Mouse (Mus musculus) forebrain, embryonic 12.5 days (tissue): Measurements from ENCODE around the gene Ece1. TPM values are rescaled to one million over a fixed set of nuclear protein-coding genes. Genes with fewer than 3 reads are reported as not detected.

Experiments used
- ATAC-seq: fragments of 200-750 bp; cut with Nextera tagmentation; 2 replicates; pipeline ENCODE4 v1.8.0; 2017; ENCODE audit warnings: moderate TSS enrichment; ENCODE audit not compliant: low FRiP score
- H3K27ac ChIP-seq: fragments of 300-500 bp; sonication (generic); 2 replicates; pipeline ENCODE4 v1.5.1; 2016; ENCODE audit warnings: mild to moderate bottlenecking
- H3K27me3 ChIP-seq: fragments of 300-500 bp; sonication (generic); 2 replicates; pipeline ENCODE4 v1.6.1; 2016; ENCODE audit warnings: mild to moderate bottlenecking
- H3K36me3 ChIP-seq: fragments of 300-500 bp; sonication (generic); replicated peaks from 2 replicates; pipeline ENCODE4 v1.6.1; 2016; ENCODE audit warnings: mild to moderate bottlenecking
- H3K4me1 ChIP-seq: fragments of 300-500 bp; sonication (generic); 2 replicates; pipeline ENCODE4 v1.6.1; 2016
- H3K4me2 ChIP-seq: fragments of 300-500 bp; sonication (generic); 2 replicates; pipeline ENCODE4 v1.6.1; 2016; ENCODE audit warnings: mild to moderate bottlenecking, moderate library complexity
- H3K4me3 ChIP-seq: fragments of 300-500 bp; sonication (generic); replicated peaks from 2 replicates; pipeline ENCODE4 v1.5.1; 2016; ENCODE audit warnings: mild to moderate bottlenecking
- H3K9ac ChIP-seq: fragments of 300-500 bp; sonication (generic); 2 replicates; pipeline ENCODE4 v1.6.1; 2016; ENCODE audit warnings: mild to moderate bottlenecking
- H3K9me3 ChIP-seq: fragments of 300-500 bp; sonication (generic); 2 replicates; pipeline ENCODE4 v1.6.1; 2016
- WGBS: fragments of 180-500 bp; shearing (Covaris S2); methylation state at CpG from one replicate; pipeline ENCODE4 v1.1.7; 2016; 5-methylcytosine and 5-hydroxymethylcytosine counted together
- polyA plus RNA-seq: library from polyadenylated mRNA; unstranded; fragments of >200 nt; fragmentation: Nextera tagmentation; extraction: Ambion mirVana; gene quantifications from 2 replicates; pipeline ENCODE4 v1.2.1, GENCODE M21; 2016

The Ece1 gene
- polyA plus RNA-seq, 1 experiment from 2014 or later: 18.3 TPM

DNA sequence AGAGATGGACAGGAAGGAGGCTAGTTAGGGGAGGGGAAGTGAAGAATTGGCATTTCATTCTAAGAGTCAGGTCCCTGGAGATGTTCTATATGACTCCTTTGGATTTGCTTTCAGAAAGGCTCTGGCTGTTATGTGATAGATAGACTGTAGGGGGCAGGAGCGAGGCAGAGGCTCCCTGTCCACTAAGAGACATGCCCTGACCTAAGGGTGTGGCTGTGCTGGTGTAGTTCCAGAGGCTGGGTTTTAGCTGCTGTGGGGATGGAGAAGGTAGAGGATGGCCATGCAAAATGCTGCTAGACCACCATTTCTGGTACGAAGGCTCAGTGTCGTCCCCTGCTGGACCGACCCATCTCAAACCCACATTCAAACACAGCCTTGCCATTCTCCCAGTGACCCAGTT lies 8.9 kb downstream of the Ece1 start:
- 83% methylated on average over 4 of the region's 4 CpGs for WGBS
- Histone ChIP-seq H3K4me3 (no peak overlapping the region), H3K4me1 (peaks cover 40% of the 10 kb centered on the region), H3K27me3 (no peaks in the 10 kb centered on the region), H3K36me3 (no peaks in the 10 kb centered on the region), H3K9ac (no peak overlapping the region), H3K9me3 (no peaks in the 10 kb centered on the region), H3K27ac (no peak overlapping the region), H3K4me2 (no peak overlapping the region)
- no peak for ATAC-seq

DNA sequence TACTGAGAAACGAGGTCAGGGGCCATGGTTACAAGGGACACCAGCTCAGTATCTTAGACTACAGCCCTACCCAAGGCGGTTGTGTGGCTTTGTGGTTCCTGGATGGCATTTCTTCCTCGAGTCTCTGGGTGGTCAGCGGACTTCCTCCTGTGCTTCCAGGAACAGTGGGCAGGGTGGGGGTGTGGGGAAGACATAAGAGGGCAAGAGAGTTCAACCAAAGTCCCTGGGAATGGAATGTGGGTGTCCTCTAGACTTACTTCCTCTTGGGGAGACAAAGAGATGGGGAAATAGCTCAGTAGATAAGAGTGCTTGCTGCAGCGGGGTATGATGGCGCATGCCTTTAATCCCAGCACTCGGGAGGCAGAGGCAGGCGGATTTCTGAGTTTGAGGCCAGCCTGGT lies 9.4 kb downstream of the Ece1 start:
- Histone ChIP-seq H3K4me2 (no peak overlapping the region), H3K9ac (no peak overlapping the region), H3K9me3 (no peaks in the 10 kb centered on the region), H3K36me3 (no peaks in the 10 kb centered on the region), H3K4me1 (peaks cover 35% of the 10 kb centered on the region), H3K27me3 (no peaks in the 10 kb centered on the region), H3K27ac (no peak overlapping the region), H3K4me3 (no peak overlapping the region)
- WGBS: 90% methylated on average over 8 of the region's 8 CpGs
- ATAC-seq: no peak

DNA sequence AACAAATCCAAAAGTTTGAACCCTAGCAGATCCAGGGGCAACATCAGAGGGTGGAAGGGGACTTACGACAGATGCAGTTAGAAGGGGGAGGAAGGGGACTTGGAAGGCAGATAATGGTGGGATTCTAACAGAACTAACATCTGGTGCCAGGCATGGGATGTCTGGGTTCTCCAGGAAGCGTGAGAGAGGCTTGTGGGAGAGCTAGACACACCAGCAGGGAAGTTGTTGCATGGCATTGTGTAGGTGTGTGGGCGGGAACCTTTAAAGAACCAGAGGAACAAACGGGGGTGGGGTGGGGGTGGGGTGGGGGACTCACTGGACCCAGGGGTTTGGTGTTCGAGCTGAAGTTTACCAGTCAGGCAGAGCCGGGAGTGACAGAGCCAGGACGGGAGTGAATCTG lies 12.3 kb downstream of the Ece1 start:
- no peaks in the 10 kb centered on the region for H3K9me3 ChIP-seq
- H3K36me3 ChIP-seq: no peaks in the 10 kb centered on the region
- no peak overlapping the region for H3K27ac ChIP-seq
- no peak overlapping the region for H3K9ac ChIP-seq
- H3K27me3 ChIP-seq: no peaks in the 10 kb centered on the region
- 23% methylated on average over 7 of the region's 7 CpGs for WGBS
- no peak overlapping the region for H3K4me3 ChIP-seq
- peaks cover 37% of the 10 kb centered on the region for H3K4me1 ChIP-seq
- H3K4me2 ChIP-seq: no peak overlapping the region
- no peak for ATAC-seq

DNA sequence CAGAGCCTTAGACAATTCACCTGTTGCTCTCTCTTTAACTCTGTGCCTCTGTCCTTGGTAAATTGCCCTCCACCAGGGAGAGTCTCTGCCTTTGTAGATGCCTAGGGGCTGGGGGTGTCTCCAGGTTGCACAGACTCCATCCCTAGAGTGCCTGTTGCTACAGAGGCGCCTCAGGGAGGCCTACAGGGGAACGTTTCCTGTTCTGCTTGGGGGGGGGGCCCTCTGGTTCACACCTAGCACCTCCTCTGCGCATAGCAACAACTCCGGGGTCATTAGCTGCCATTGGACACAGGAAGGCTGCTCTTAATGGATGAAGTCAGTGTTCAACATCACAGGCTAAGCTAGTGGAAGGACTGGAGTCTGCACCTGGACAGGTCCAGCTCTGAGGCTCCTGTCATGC lies 12.8 kb downstream of the Ece1 start:
- Histone ChIP-seq H3K27me3 (no peaks in the 10 kb centered on the region), H3K4me2 (no peak overlapping the region), H3K4me3 (no peak overlapping the region), H3K27ac (no peak overlapping the region), H3K4me1 (peaks cover 32% of the 10 kb centered on the region), H3K36me3 (no peaks in the 10 kb centered on the region), H3K9ac (no peak overlapping the region), H3K9me3 (no peaks in the 10 kb centered on the region)
- no peak for ATAC-seq
- 48% methylated on average over 4 of the region's 4 CpGs for WGBS

DNA sequence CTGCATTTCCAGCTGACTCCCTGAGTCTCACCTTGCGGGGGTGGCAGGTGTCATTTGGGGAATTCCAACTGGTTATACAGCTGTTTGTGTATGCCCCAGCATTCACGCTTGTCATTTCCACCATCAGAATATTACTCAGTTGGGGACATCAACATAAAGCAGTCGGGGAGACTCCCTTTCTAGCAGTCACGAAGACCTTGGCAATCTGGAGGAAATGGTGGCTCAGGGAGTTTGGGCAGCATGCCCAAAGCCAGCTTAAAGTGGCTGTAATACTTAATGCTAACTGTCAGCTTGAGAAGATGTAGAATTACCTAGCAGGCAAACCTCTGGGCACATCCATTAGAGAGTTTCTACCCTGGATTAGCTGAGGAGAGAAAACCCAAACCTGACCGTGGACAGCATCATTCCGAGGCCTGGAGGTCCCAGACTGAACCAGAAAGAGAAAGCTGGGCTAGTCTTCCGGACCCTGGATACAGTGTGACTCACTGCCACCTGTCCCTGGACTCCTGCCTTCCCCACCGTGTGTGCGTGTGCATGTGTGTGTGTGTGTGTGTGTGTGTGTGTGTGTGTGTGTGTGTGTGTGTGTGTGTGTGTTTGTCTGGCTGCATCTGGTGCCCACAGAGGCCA lies 13.5 kb downstream of the Ece1 start:
- no peak overlapping the region for H3K27ac ChIP-seq
- H3K9me3 ChIP-seq: no peaks in the 10 kb centered on the region
- H3K36me3 ChIP-seq: no peaks in the 10 kb centered on the region
- H3K4me1 ChIP-seq: peaks cover 26% of the 10 kb centered on the region
- WGBS: 79% methylated on average over 9 of the region's 9 CpGs
- H3K4me2 ChIP-seq: no peak overlapping the region
- no peak for ATAC-seq
- H3K4me3 ChIP-seq: no peak overlapping the region
- H3K27me3 ChIP-seq: no peaks in the 10 kb centered on the region
- no peak overlapping the region for H3K9ac ChIP-seq

DNA sequence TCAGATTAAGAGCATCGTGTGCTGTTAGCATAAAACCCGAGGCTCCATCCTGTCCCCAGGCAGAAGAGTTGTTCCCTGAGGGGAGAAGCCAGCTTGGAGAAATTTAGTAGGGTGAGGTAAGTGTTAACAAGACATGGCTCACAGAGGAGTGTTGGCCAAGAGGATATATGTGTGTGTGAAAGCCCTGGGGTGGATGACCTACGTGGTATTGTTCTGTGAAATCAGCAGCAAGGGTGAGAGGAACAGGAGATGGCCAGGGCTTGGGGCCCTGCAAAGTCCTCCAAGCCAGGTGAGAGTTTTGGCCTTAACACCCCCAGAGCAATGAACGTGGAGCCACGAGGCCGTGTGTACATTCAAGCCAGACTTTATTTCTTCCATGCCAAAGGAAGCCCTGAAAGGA lies 14.8 kb downstream of the Ece1 start:
- no peaks in the 10 kb centered on the region for H3K27me3 ChIP-seq
- ATAC-seq: no peak
- H3K4me3 ChIP-seq: no peak overlapping the region
- no peaks in the 10 kb centered on the region for H3K36me3 ChIP-seq
- 65% methylated on average over 6 of the region's 6 CpGs for WGBS
- peaks cover 26% of the 10 kb centered on the region for H3K4me1 ChIP-seq
- H3K4me2 ChIP-seq: no peak overlapping the region
- H3K9me3 ChIP-seq: no peaks in the 10 kb centered on the region
- peak overlapping the region; percentile 38 for H3K27ac ChIP-seq
- H3K9ac ChIP-seq: no peak overlapping the region

DNA sequence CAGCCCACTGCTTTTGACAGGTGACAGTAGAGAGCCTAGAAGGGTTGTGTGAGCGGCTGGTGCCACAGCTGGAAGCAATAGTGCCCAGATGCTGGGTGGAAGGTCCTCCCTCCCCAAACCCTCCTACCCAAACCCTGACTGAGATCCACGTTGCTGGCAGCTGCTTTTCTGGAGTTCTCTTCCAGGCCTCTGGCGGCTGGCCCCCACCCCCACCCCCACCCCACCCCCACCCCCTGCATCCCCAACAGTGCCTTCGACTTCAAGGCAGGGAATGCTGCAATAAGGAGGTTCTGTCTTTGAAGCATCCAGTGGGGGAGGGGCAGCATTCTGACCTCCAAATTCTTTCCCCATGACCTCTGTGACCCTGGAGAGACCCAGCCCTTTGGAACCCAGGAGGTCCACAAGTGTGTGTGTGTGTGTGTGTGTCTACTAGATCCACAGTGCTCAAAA lies 15.4 kb downstream of the Ece1 start:
- peaks cover 27% of the 10 kb centered on the region for H3K4me1 ChIP-seq
- no peaks in the 10 kb centered on the region for H3K9me3 ChIP-seq
- H3K27me3 ChIP-seq: no peaks in the 10 kb centered on the region
- H3K4me2 ChIP-seq: no peak overlapping the region
- WGBS: 14% methylated on average over 4 of the region's 4 CpGs
- H3K36me3 ChIP-seq: no peaks in the 10 kb centered on the region
- no peak overlapping the region for H3K9ac ChIP-seq
- H3K4me3 ChIP-seq: no peak overlapping the region
- peak overlapping the region; percentile 38; the same call in 1 of the 2 replicates for H3K27ac ChIP-seq
- no peak for ATAC-seq

DNA sequence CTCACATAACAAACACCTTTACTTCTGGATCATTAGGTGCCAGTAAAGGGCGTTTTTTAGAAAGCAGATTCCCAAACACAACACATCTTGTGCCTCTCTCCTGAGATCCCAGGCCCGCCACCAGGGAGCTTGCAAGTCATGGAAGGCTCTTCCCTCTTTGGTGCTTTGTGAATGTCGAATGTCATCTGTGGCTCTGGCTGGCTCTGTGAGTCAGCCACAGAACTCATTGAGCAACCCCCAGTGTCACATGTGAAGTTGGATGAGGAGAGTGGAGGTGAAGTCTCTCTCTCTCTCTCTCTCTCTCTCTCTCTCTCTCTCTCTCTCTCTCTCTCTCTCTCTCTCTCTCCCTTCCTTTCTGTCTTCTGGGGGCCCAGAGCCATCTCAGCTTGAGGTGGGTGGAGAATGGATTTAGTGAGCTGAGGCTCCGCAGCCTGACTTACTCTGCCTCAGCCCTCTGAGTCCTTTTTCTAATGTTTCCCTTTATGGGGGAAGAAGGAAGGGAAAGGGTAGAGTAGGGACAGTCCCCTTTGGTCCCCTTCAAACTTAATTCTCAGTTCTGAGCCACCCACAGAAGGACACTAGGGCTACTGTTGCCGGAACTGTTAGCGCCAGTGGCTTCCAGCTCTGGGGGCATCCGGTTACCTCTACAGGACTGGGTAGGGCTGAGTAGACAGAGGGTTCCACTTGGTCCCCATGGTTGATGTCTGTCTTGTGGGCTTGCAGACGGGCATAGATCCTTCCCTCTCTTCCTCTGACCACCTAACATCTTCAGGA lies 17.5 kb downstream of the Ece1 start:
- Histone ChIP-seq H3K4me1 (peaks cover 29% of the 10 kb centered on the region), H3K27me3 (no peaks in the 10 kb centered on the region), H3K27ac (no peak overlapping the region), H3K4me2 (no peak overlapping the region), H3K9me3 (no peaks in the 10 kb centered on the region), H3K4me3 (no peak overlapping the region), H3K36me3 (no peaks in the 10 kb centered on the region), H3K9ac (no peak overlapping the region)
- 75% methylated on average over 8 of the region's 8 CpGs for WGBS
- ATAC-seq: no peak

DNA sequence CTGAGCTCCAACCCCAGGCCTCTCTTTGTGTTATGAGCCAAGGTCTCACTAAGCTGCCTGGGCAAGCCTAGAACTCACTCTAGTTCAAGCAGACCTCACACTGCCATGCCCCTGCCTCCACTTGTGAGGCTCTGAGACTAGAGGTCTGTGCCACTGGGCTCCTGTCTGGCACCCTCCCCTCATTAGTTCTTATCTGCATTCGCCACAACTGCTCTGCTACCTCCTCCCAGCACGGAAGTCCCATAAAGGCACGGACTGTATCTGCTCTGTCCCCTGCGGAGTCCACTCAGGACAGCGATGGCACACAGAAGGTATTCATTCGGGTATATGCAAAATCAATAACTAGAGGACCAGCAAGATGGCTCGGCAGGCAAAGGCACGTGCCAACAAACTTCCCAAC lies 19.4 kb downstream of the Ece1 start:
- WGBS: 91% methylated on average over 8 of the region's 8 CpGs
- no peaks in the 10 kb centered on the region for H3K27me3 ChIP-seq
- no peak overlapping the region for H3K9ac ChIP-seq
- peaks cover 21% of the 10 kb centered on the region for H3K4me1 ChIP-seq
- no peak overlapping the region for H3K4me3 ChIP-seq
- no peaks in the 10 kb centered on the region for H3K9me3 ChIP-seq
- no peak overlapping the region for H3K4me2 ChIP-seq
- no peaks in the 10 kb centered on the region for H3K36me3 ChIP-seq
- no peak for ATAC-seq
- no peak overlapping the region for H3K27ac ChIP-seq

DNA sequence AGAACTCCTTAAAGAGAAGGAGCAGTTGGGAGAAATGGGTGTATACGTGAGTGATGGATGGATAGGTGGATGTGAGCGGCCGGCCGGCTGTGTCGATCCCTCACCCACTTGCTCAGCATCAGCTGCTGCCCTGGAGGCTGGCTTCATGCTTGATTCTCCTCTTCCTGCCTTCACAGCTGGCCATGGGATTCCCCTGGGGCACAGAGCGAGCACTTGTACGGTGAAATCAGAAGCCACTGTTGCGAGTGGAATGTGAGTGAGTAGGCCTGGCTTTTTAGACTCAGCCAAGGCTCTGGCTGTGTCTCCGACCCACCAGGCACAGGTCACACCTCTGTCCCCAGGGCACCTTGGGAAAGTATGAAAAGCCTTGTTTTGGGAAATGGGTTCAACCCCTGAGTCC lies 20.6 kb downstream of the Ece1 start:
- Histone ChIP-seq H3K4me1 (peaks cover 15% of the 10 kb centered on the region), H3K4me3 (no peak overlapping the region), H3K27me3 (no peaks in the 10 kb centered on the region), H3K9ac (no peak overlapping the region), H3K4me2 (no peak overlapping the region), H3K27ac (no peak overlapping the region; the same call in 1 of the 2 replicates), H3K36me3 (no peaks in the 10 kb centered on the region), H3K9me3 (no peaks in the 10 kb centered on the region)
- ATAC-seq: no peak
- WGBS: 82% methylated on average over 9 of the region's 9 CpGs

DNA sequence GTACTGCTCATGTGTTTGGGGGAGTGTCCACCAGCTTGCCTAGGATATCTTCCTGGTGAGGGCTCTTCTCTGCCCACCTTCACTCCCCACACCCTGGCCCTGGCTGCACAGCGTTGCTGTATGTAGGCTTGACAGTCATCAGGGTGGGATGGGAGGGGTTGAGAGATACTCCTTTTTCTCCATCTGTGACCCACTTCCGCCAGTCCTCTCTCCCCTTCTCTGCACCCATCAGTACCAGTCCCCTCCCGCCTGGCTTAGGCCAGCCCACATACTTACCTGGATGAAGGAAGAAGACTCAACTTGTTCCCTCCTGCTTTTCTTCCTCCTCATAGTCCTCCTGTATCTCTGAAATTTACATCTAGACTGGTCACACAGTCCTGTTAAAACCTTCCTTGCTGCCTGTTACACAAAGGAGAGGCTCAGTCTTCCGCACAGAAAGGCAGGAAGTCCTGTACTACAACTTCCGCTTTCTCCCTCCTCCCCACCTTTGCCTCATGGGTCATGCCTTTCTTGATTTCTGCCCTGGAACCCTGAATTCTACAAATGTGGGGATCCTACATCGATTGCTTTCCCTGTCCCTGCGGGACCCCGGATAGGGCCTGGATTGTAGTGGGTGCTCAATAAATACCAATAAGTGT lies 21.6 kb downstream of the Ece1 start:
- no peak overlapping the region for H3K4me3 ChIP-seq
- no peaks in the 10 kb centered on the region for H3K36me3 ChIP-seq
- H3K4me1 ChIP-seq: peaks cover 13% of the 10 kb centered on the region
- 87% methylated on average over 8 of the region's 8 CpGs for WGBS
- no peaks in the 10 kb centered on the region for H3K9me3 ChIP-seq
- H3K27me3 ChIP-seq: no peaks in the 10 kb centered on the region
- H3K27ac ChIP-seq: no peak overlapping the region
- no peak overlapping the region for H3K9ac ChIP-seq
- no peak for ATAC-seq
- H3K4me2 ChIP-seq: no peak overlapping the region

DNA sequence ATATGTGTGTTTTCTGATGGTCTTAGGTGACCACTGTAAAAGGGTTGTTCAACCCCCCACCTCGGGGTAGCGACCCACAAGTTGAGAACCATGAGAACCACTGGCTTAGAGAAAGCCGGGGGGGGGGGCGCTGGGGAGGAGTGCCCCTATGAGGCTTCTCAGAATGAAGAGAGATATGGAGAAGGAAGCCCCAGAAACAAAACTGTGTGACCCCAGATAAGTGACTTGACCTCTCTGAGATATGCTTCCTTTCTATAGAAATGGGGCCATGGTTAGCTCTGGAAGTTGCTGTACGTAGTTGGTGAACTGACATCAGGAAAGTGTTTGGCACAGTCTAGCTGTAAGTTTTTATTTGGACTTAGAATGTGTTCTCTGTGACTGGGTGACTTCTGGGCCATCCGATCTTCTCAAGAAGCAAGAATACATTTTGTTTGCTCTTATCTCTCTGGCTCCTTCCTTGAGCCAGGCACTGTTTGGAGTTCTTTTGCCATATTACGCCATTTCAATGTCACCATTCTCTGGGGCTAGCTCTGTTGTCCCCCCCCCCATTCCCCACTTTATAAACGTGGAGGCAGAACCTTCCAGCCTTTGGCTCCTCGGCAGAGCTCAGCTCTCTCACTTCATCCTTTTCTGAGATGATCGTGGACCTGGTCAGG lies 25.4 kb downstream of the Ece1 start:
- WGBS: 90% methylated on average over 10 of the region's 10 CpGs
- Histone ChIP-seq H3K9me3 (no peaks in the 10 kb centered on the region), H3K4me2 (no peak overlapping the region), H3K4me3 (no peak overlapping the region), H3K4me1 (peaks cover 36% of the 10 kb centered on the region), H3K9ac (no peak overlapping the region), H3K36me3 (no peaks in the 10 kb centered on the region), H3K27me3 (no peaks in the 10 kb centered on the region), H3K27ac (no peak overlapping the region)
- no peak for ATAC-seq
